Mouse (Mus musculus) midbrain, embryonic 12.5 days (tissue): ENCODE measurements around the gene Esr1. TPM values are rescaled to one million over a fixed set of nuclear protein-coding genes. Genes with fewer than 3 reads are reported as not detected.
A peak's percentile ranks its signal among the peaks of the same experiment; 100 is the strongest.
"Not testable (repeated sequence)": the region's sequence is repeated elsewhere in the genome, so short reads cannot be mapped to it uniquely, and the experiment has no call there.

Experiments used
- ATAC-seq: fragments of 200-750 bp; cut with Nextera tagmentation; 2 replicates; pipeline ENCODE4 v1.8.0; 2017; ENCODE audit warnings: low read depth, moderate TSS enrichment, moderate library complexity; ENCODE audit not compliant: low FRiP score
- H3K27ac ChIP-seq: fragments of 300-500 bp; sonication (generic); replicated peaks from 2 replicates; pipeline ENCODE4 v1.5.1; 2016; ENCODE audit warnings: mild to moderate bottlenecking
- H3K27me3 ChIP-seq: fragments of 300-500 bp; sonication (generic); 2 replicates; pipeline ENCODE4 v1.6.1; 2016; ENCODE audit warnings: mild to moderate bottlenecking
- H3K36me3 ChIP-seq: fragments of 300-500 bp; sonication (generic); 2 replicates; pipeline ENCODE4 v1.6.1; 2016
- H3K4me1 ChIP-seq: fragments of 300-500 bp; sonication (generic); 2 replicates; pipeline ENCODE4 v1.6.1; 2016
- H3K4me2 ChIP-seq: fragments of 300-500 bp; sonication (generic); replicated peaks from 2 replicates; pipeline ENCODE4 v1.6.1; 2016; ENCODE audit warnings: mild to moderate bottlenecking, moderate library complexity
- H3K4me3 ChIP-seq: fragments of 300-500 bp; sonication (generic); 2 replicates; pipeline ENCODE4 v1.5.1; 2016; ENCODE audit warnings: mild to moderate bottlenecking
- H3K9ac ChIP-seq: fragments of 300-500 bp; sonication (generic); replicated peaks from 2 replicates; pipeline ENCODE4 v1.6.1; 2016; ENCODE audit warnings: mild to moderate bottlenecking, moderate library complexity
- H3K9me3 ChIP-seq: fragments of 300-500 bp; sonication (generic); 2 replicates; pipeline ENCODE4 v1.6.1; 2016; ENCODE audit warnings: mild to moderate bottlenecking
- WGBS: fragments of 180-500 bp; shearing (Covaris S2); methylation state at CpG from one replicate; pipeline ENCODE4 v1.1.7; 2016; 5-methylcytosine and 5-hydroxymethylcytosine counted together
- polyA plus RNA-seq: library from polyadenylated mRNA; unstranded; fragments of >200 nt; fragmentation: Nextera tagmentation; extraction: Ambion mirVana; gene quantifications from 2 replicates; pipeline ENCODE4 v1.2.1, GENCODE M21; 2016

Gene Esr1
- polyA plus RNA-seq, 1 experiment from 2014 or later, result 0.13 TPM

- Histone ChIP-seq H3K9me3 (no peaks in the 10 kb centered on the region), H3K27ac (no peak overlapping the region), H3K27me3 (no peaks in the 10 kb centered on the region), H3K4me1 (no peaks in the 10 kb centered on the region), H3K4me2 (no peak overlapping the region), H3K4me3 (no peak overlapping the region), H3K36me3 (no peaks in the 10 kb centered on the region), H3K9ac (no peak overlapping the region)
- 95% methylated on average over 2 of the region's 2 CpGs for WGBS
- ATAC-seq, result no peak
Observed at GRCm38 (mm10) chr10:4667006-4667405, 55.6 kb downstream of the Esr1 start.

- H3K9me3 ChIP-seq, result no peaks in the 10 kb centered on the region
- H3K27me3 ChIP-seq, result no peaks in the 10 kb centered on the region
- H3K4me3 ChIP-seq, result no peak overlapping the region
- WGBS, result 75% methylated on average over 2 of the region's 2 CpGs
- no peak overlapping the region for H3K27ac ChIP-seq
- H3K4me2 ChIP-seq, result no peak overlapping the region
- no peaks in the 10 kb centered on the region for H3K36me3 ChIP-seq
- H3K9ac ChIP-seq, result no peak overlapping the region
- ATAC-seq, result no peak
- no peaks in the 10 kb centered on the region for H3K4me1 ChIP-seq
Observed at GRCm38 (mm10) chr10:4670053-4670452, 58.7 kb downstream of the Esr1 start.

DNA sequence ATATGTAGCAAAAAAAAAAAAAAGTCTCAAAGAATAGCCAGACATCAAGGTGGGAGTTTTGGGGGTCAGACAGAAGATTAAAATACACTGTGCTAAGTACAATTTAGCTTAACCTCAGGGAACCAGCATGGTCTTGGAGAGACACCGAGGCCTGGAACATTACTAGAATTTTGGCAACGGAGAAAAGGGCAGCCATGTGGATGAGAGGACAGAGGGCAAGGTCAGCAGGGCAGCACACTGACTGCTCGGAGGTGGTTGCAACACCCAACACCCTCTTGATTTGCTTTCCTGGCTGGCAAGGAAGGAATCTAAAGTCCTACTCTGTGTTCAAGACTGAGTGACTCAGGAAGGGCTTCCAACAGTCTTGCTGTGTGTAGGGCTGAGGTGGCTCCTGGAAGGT is 60.5 kb downstream of the Esr1 start:
- Histone ChIP-seq H3K9ac (no peak overlapping the region), H3K27ac (no peak overlapping the region), H3K4me3 (no peak overlapping the region), H3K9me3 (no peaks in the 10 kb centered on the region), H3K4me2 (no peak overlapping the region), H3K36me3 (no peaks in the 10 kb centered on the region), H3K27me3 (no peaks in the 10 kb centered on the region), H3K4me1 (no peaks in the 10 kb centered on the region)
- WGBS, result 80% methylated on average over 3 of the region's 3 CpGs
- ATAC-seq, result no peak

DNA sequence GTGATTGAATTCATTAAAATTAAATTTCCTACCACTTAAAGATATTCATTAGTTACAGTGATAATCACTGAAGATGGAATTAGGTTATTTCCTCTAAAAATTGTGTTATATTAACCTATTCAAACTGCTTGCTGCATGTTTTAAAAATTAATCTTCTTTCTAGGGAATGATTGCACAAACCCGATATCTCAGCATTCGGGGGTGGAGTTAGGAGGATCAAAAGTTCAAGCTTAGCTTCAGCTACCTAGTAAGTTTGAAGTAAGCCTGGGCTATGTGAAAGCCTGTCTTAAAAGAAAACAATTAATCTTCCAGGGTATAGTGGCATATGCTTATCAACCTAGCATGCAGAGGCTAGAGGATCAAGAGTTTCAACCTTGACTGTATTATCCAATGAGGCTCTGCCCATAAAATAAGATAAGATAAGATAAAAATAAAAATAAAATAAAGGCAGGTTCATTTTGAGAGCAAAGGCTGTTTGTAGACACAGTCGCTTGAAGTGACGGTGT is 62.0 kb downstream of the Esr1 start:
- no peaks in the 10 kb centered on the region for H3K9me3 ChIP-seq
- no peak overlapping the region for H3K9ac ChIP-seq
- H3K4me1 ChIP-seq, result no peaks in the 10 kb centered on the region
- 94% methylated on average over 4 of the region's 4 CpGs for WGBS
- no peak overlapping the region for H3K27ac ChIP-seq
- H3K4me2 ChIP-seq, result no peak overlapping the region
- no peaks in the 10 kb centered on the region for H3K27me3 ChIP-seq
- ATAC-seq, result no peak
- no peaks in the 10 kb centered on the region for H3K36me3 ChIP-seq
- no peak overlapping the region for H3K4me3 ChIP-seq

DNA sequence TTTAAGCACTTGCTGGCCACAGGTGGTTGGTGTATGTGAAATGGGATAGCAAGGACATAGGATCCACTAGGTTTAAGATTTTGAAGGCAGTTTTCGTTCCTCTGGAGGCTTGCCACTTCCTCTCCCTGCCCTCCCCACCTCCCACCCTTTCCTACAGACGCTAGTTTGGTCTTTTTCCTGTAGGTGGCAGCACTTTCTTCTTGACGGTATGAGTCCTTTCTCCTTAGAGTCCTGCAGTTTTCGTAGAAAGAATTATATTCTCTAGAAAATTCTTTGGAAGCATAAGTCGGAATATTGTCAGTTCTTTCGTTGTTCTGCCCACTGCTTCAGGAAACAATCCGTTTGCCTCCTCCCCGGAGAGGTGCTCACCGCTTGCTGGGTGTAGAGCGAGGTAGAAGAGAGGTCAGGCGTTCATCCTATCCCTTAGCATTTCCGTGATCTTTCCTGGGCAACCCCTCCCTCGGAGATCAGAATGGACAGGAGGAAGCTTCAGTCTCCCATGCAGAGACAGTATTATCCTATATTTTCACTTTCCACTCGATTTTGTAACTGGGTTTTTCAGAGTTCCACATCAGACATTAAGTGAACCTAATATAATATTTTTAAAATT is 63.7 kb downstream of the Esr1 start:
- H3K4me3 ChIP-seq, H3K36me3 ChIP-seq, H3K9me3 ChIP-seq, H3K4me1 ChIP-seq, H3K27ac ChIP-seq, H3K9ac ChIP-seq, H3K27me3 ChIP-seq: not testable (repeated sequence)
- peak overlapping the region; percentile 31; the same call in 1 of the 2 replicates for H3K4me2 ChIP-seq
- 31% methylated on average over 14 of the region's 14 CpGs for WGBS
- peak; percentile 72; the same call in 1 of the 2 replicates for ATAC-seq

- ATAC-seq, result no peak
- Histone ChIP-seq H3K27me3 (no peaks in the 10 kb centered on the region), H3K4me3 (no peak overlapping the region), H3K36me3 (no peaks in the 10 kb centered on the region), H3K4me1 (no peaks in the 10 kb centered on the region), H3K9ac (no peak overlapping the region), H3K27ac (no peak overlapping the region), H3K4me2 (no peak overlapping the region), H3K9me3 (no peaks in the 10 kb centered on the region)
- 87% methylated on average over 5 of the region's 5 CpGs for WGBS
Observed at GRCm38 (mm10) chr10:4683106-4683505, 71.7 kb downstream of the Esr1 start.

GRCm38 (mm10) chr10:4683711-4684265 is 72.4 kb downstream of the Esr1 start:
- WGBS, result 92% methylated on average over 12 of the region's 12 CpGs
- Histone ChIP-seq H3K4me3 (no peak overlapping the region), H3K27me3 (no peaks in the 10 kb centered on the region), H3K4me1 (no peaks in the 10 kb centered on the region), H3K9ac (no peak overlapping the region), H3K27ac (no peak overlapping the region), H3K4me2 (no peak overlapping the region), H3K36me3 (no peaks in the 10 kb centered on the region), H3K9me3 (no peaks in the 10 kb centered on the region)
- ATAC-seq, result no peak

DNA sequence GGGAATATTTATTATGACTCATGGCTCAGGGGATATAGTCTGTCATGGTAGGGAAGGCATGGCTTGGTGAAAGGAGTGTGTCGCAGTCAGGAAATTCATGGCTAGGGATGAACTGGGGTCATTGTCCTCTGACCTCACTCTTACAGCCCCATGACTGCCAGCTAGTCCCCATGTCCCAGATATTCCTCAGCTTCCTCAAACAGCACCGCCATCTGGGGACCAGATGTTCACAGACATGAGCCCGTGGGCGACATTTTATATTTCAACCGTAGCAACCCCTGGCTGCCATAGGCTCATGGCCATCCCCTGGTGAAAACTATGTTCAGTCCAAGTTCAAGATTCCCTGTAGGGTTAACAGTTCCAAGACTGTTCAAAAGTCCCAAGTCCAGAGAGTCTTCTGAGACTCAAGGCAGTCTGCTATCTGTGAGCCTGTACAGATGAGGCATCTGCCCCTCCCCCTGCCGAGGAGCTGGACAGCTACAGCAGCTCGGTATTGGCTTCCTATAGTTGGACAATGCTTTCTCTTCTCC is 83.0 kb downstream of the Esr1 start:
- no peaks in the 10 kb centered on the region for H3K9me3 ChIP-seq
- H3K4me2 ChIP-seq, result no peak overlapping the region
- no peak overlapping the region for H3K9ac ChIP-seq
- WGBS, result 85% methylated on average over 7 of the region's 7 CpGs
- H3K36me3 ChIP-seq, result no peaks in the 10 kb centered on the region
- H3K4me3 ChIP-seq, result no peak overlapping the region
- no peaks in the 10 kb centered on the region for H3K27me3 ChIP-seq
- ATAC-seq, result no peak
- H3K27ac ChIP-seq, result no peak overlapping the region
- no peaks in the 10 kb centered on the region for H3K4me1 ChIP-seq

GRCm38 (mm10) chr10:4709915-4710314 is 98.5 kb downstream of the Esr1 start:
- 4% methylated on average over 15 of the region's 15 CpGs for WGBS
- no peak overlapping the region for H3K9ac ChIP-seq
- no peaks in the 10 kb centered on the region for H3K36me3 ChIP-seq
- H3K9me3 ChIP-seq, result no peaks in the 10 kb centered on the region
- H3K27ac ChIP-seq, result no peak overlapping the region
- peak overlapping the region; percentile 29 for H3K4me3 ChIP-seq
- ATAC-seq, result peak; percentile 55
- H3K27me3 ChIP-seq, result peaks cover 51% of the 10 kb centered on the region
- H3K4me2 ChIP-seq, result peak overlapping the region; percentile 54
- peaks cover 13% of the 10 kb centered on the region for H3K4me1 ChIP-seq

DNA sequence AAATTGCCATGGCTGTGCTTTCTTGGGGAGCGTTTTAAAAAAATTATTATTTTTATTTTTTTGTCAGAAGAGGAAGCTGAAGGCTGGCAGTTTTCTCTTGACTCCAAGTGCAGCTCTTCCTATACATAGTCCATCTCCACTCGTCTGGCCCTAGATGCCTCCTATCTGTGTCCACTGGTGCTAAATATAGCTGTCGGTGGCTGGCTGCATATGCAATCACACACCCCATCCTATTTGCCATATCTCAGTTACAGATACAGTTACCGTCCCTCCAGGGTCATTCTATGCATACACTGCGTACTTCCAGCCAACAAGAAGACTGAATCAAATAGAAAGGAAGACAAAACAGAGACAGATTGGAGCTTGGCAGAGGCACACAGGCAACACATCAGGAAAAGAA is 100.0 kb downstream of the Esr1 start:
- H3K4me1 ChIP-seq, result peaks cover 13% of the 10 kb centered on the region
- WGBS, result 52% methylated on average over 5 of the region's 5 CpGs
- no peaks in the 10 kb centered on the region for H3K9me3 ChIP-seq
- H3K9ac ChIP-seq, result no peak overlapping the region
- peak overlapping the region; percentile 56; the same call in 1 of the 2 replicates for H3K4me3 ChIP-seq
- no peak overlapping the region for H3K4me2 ChIP-seq
- no peaks in the 10 kb centered on the region for H3K36me3 ChIP-seq
- H3K27me3 ChIP-seq, result peaks cover 57% of the 10 kb centered on the region
- ATAC-seq, result no peak
- H3K27ac ChIP-seq, result no peak overlapping the region

GRCm38 (mm10) chr10:4712061-4712908 is 100.9 kb downstream of the Esr1 start:
- ATAC-seq, result peak; percentile 81
- peak overlapping the region; percentile 43 for H3K9ac ChIP-seq
- H3K4me2 ChIP-seq, result peak overlapping the region; percentile 98
- peaks cover 13% of the 10 kb centered on the region for H3K4me1 ChIP-seq
- no peaks in the 10 kb centered on the region for H3K9me3 ChIP-seq
- H3K4me3 ChIP-seq, result peak overlapping the region; percentile 56
- H3K27ac ChIP-seq, result no peak overlapping the region
- peaks cover 57% of the 10 kb centered on the region for H3K27me3 ChIP-seq
- H3K36me3 ChIP-seq, result no peaks in the 10 kb centered on the region
- under 1% methylated on average over 48 of the region's 68 CpGs for WGBS

GRCm38 (mm10) chr10:4713398-4713797 is 102.0 kb downstream of the Esr1 start:
- Histone ChIP-seq H3K9me3 (no peaks in the 10 kb centered on the region), H3K4me1 (peaks cover 13% of the 10 kb centered on the region), H3K27ac (no peak overlapping the region), H3K36me3 (no peaks in the 10 kb centered on the region), H3K4me3 (no peak overlapping the region), H3K9ac (no peak overlapping the region), H3K27me3 (peaks cover 53% of the 10 kb centered on the region), H3K4me2 (no peak overlapping the region)
- no peak for ATAC-seq
- 62% methylated on average over 10 of the region's 10 CpGs for WGBS
